ENCODE assay signal across 15 mouse cellular contexts in the genomic region with DNA sequence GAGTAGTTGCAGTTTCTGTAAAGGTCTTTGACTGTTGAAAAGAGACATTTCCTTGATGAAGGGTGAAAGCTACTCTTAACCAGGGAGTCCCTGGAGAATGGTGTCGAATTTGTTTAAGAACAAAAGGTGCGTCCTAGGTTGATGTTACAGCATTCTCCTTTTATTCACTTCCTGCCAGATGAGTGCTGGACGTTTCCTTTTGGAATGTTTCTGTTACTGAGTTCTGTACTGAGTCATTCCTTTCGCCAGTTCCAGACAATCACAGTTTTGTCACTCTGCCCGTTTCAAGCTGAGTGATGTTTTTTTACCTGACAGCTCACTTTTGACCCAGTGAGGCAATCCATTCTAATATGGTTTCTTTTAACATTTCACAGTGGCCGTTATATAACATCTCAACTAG.
A peak's percentile ranks its signal among the peaks of the same experiment; 100 is the strongest.
DNase-seq lines count a peak whose midpoint lies in the region; ATAC-seq and TF ChIP-seq lines count a peak whose summit lies in the region.
"Had no signal": no experiment of that assay in that cellular context is flagged by ENCODE, and none has a peak within 500 bp of the region (broad histone marks: within the 10 kb centered on the region; RNA-seq: fewer than 3 reads in every experiment).

No protein-coding gene starts in this region.

- peak overlapping the region; percentile 16; the same call in 1 of the 2 replicates for H3K27ac ChIP-seq in kidney, adult 2 months (ENCODE audit: insufficient read depth, low read depth, low read length)
- no peak overlapping the region for H3K27ac ChIP-seq in kidney, embryonic 15.5 days
- H3K27ac ChIP-seq: intestine, embryonic 15.5 days; layer of hippocampus, adult 2 months; midbrain, embryonic 15.5 days; neural tube, embryonic 13.5 days had no signal

- no peak overlapping the region for H3K9ac ChIP-seq in kidney, embryonic 15.5 days
- H3K9ac ChIP-seq: intestine, embryonic 15.5 days; midbrain, embryonic 15.5 days; neural tube, embryonic 13.5 days had no signal

- no peaks in the 10 kb centered on the region for H3K27me3 ChIP-seq in kidney, adult 2 months (replicated peaks; ENCODE audit: control insufficient read depth, insufficient read depth, low read length)
- no peaks in the 10 kb centered on the region for H3K27me3 ChIP-seq in kidney, embryonic 15.5 days
- H3K27me3 ChIP-seq: intestine, embryonic 15.5 days; midbrain, embryonic 15.5 days; neural tube, embryonic 13.5 days had no signal

- 39% methylated on average over 6 of the region's 6 CpGs for WGBS in kidney, adult 2 months
- WGBS in kidney, embryonic 15.5 days = 42% methylated on average over 6 of the region's 6 CpGs

- no peak overlapping the region for H3K4me3 ChIP-seq in kidney, adult 2 months (ENCODE audit: insufficient read depth, low read depth, low read length)
- no peak overlapping the region for H3K4me3 ChIP-seq in kidney, embryonic 15.5 days (replicated peaks)
- H3K4me3 ChIP-seq: intestine, embryonic 15.5 days; layer of hippocampus, adult 2 months; midbrain, embryonic 15.5 days; neural tube, embryonic 13.5 days had no signal

- 0 out of 2 replicates have a peak, but pooled peaks cover 4% of the 10 kb centered on the region for H3K4me1 ChIP-seq in kidney, adult 2 months (ENCODE audit: control insufficient read depth, insufficient read depth, low read length)
- 0 out of 2 replicates have a peak, but pooled peaks cover 4% of the 10 kb centered on the region for H3K4me1 ChIP-seq in kidney, embryonic 15.5 days
- H3K4me1 ChIP-seq: intestine, embryonic 15.5 days; midbrain, embryonic 15.5 days; neural tube, embryonic 13.5 days had no signal

- H3K4me2 ChIP-seq in kidney, embryonic 15.5 days = no peak overlapping the region
- H3K4me2 ChIP-seq: intestine, embryonic 15.5 days; midbrain, embryonic 15.5 days; neural tube, embryonic 13.5 days had no signal

- no peaks in the 10 kb centered on the region; the same call in 1 of the 2 replicates for H3K36me3 ChIP-seq in kidney, adult 2 months (ENCODE audit: control insufficient read depth, insufficient read depth, low read length)
- H3K36me3 ChIP-seq in kidney, embryonic 15.5 days = peaks cover 15% of the 10 kb centered on the region
- H3K36me3 ChIP-seq: intestine, embryonic 15.5 days; midbrain, embryonic 15.5 days; neural tube, embryonic 13.5 days had no signal

- TF ChIP-seq POLR2A in kidney, adult 2 months (IDR thresholded peaks at IDR 0.05; ENCODE audit: low read depth, low read length) = no peak

- TF ChIP-seq CTCF in kidney, adult 2 months (conservative IDR thresholded peaks at IDR 0.05; ENCODE audit: insufficient read depth, insufficient read length, low read depth, low read length) = no peak

- H3K9me3 ChIP-seq in kidney, embryonic 15.5 days (replicated peaks) = no peaks in the 10 kb centered on the region
- H3K9me3 ChIP-seq: intestine, embryonic 15.5 days; midbrain, embryonic 15.5 days; neural tube, embryonic 13.5 days had no signal

- peak; percentile 31 for DNase-seq in adrenal gland, postnatal 10 days
- no peak for DNase-seq in adrenal gland, adult 8-10 months
- peak; percentile 31 for DNase-seq in kidney, adult 2 months
- DNase-seq in 3T3-L1 (ENCODE audit: low read depth, low spot score) = peak; percentile 96
- DNase-seq in brain, adult 2 months (ENCODE audit: low read depth, low spot score) = peak; percentile 46
- DNase-seq in thymus, postnatal 0 days (ENCODE audit: low spot score) = no peak
- DNase-seq in urinary bladder, postnatal 14 days (ENCODE audit: low spot score) = no peak
- DNase-seq: B cell, adult 2 months; cerebellum, postnatal 10 days; thymus, postnatal 25 days had no signal

- no peak for ATAC-seq in kidney, embryonic 15.5 days (replicated peaks; ENCODE audit: low FRiP score)
- ATAC-seq: intestine, embryonic 15.5 days; midbrain, embryonic 15.5 days had no signal

Comparison
In these comparisons a context has a peak if more than half of its experiments do, and no peak if none do; other contexts are left out.
1. DNase-seq: peak in adrenal gland, postnatal 10 days (single experiment), kidney, adult 2 months (single experiment), 3T3-L1 (single experiment) and brain, adult 2 months (single experiment); none in adrenal gland, adult 8-10 months (single experiment), thymus, postnatal 0 days (single experiment) and urinary bladder, postnatal 14 days (single experiment).